Mouse (Mus musculus) stomach, embryonic 14.5 days (tissue): ENCODE data around the gene Il20. TPM values are rescaled to one million over a fixed set of nuclear protein-coding genes. Genes with fewer than 3 reads are reported as not detected.

Experiments used
- ATAC-seq: fragments of 200-750 bp; cut with Nextera tagmentation; 2 replicates; pipeline ENCODE4 v1.8.0; 2017; ENCODE audit warnings: low read depth, moderate TSS enrichment; ENCODE audit not compliant: insufficient number of reproducible peaks, insufficient read depth, low FRiP score
- H3K27ac ChIP-seq: fragments of 300-500 bp; sonication (generic); 2 replicates; pipeline ENCODE4 v1.5.1; 2014; ENCODE audit warnings: mild to moderate bottlenecking, low read length, moderate library complexity, mixed read lengths
- H3K27me3 ChIP-seq: fragments of 300-500 bp; sonication (generic); 2 replicates; pipeline ENCODE4 v1.6.1; 2014; ENCODE audit warnings: low read length, control low read depth, mixed read lengths; ENCODE audit not compliant: control insufficient read depth, insufficient read depth
- H3K36me3 ChIP-seq: fragments of 300-500 bp; sonication (generic); 2 replicates; pipeline ENCODE4 v1.6.1; 2014; ENCODE audit warnings: mild to moderate bottlenecking, control low read depth, low read length, moderate library complexity, mixed read lengths; ENCODE audit not compliant: control insufficient read depth, insufficient read depth
- H3K4me1 ChIP-seq: fragments of 300-500 bp; sonication (generic); 2 replicates; pipeline ENCODE4 v1.6.1; 2014; ENCODE audit warnings: low read length, control low read depth, mixed read lengths; ENCODE audit not compliant: control insufficient read depth, insufficient read depth
- H3K4me2 ChIP-seq: fragments of 300-500 bp; sonication (generic); replicated peaks from 2 replicates; pipeline ENCODE4 v1.6.1; 2014; ENCODE audit warnings: low read depth, low read length, control low read depth
- H3K4me3 ChIP-seq: fragments of 300-500 bp; sonication (generic); 2 replicates; pipeline ENCODE4 v1.5.1; 2014; ENCODE audit warnings: low read depth, low read length, control low read depth
- H3K9ac ChIP-seq: fragments of 300-500 bp; sonication (generic); replicated peaks from 2 replicates; pipeline ENCODE4 v1.6.1; 2014; ENCODE audit warnings: low read depth, mild to moderate bottlenecking, control low read depth, low read length, moderate library complexity, mixed read lengths
- H3K9me3 ChIP-seq: fragments of 300-500 bp; sonication (generic); 2 replicates; pipeline ENCODE4 v1.6.1; 2016; ENCODE audit warnings: low read depth, low read length, control low read depth; ENCODE audit not compliant: control insufficient read depth
- WGBS: fragments of 180-500 bp; shearing (Covaris S2); extraction: QIAGEN DNeasy Blood & Tissue Kit; methylation state at CpG from one replicate; pipeline ENCODE4 v1.1.7; 2014; 5-methylcytosine and 5-hydroxymethylcytosine counted together
- polyA plus RNA-seq: library from polyadenylated mRNA; unstranded; fragments of >200 nt; fragmentation: Nextera tagmentation; extraction: Ambion mirVana; gene quantifications from 2 replicates; pipeline ENCODE4 v1.2.1, GENCODE M21; 2014

Il20 gene
- polyA plus RNA-seq, 1 experiment from 2014 or later = not detected

DNA sequence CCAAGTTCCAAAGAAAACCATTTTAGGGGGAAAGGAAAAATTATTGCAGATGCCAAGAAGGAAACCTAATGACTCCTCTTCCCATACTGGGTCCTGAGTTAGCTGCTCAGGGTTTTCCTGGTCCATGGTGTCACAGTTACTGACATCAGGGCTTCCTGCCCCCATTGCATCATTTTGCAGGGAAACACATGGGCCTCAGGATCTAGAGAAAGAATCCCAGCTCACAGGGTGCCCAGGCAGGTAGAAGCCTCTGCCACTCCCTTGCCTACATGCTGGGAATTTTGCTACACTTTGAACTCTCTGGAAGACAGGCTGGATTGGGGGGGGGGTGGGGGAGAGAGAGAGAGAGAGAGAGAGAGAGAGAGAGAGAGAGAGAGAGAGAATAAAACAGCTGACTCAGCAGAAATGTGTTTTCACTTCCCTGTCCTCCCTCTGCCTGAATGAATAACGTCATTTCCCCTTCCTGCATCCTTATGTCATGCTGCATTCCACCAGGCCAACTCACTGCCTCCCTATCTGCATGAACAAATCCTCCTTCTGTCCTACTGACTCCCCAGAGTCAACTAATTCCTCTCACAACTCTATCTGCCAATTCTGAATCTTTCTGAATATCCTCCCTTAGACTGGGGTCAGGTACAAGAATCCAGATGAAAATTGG, 7.2 kb upstream of the Il20 start:
- Histone ChIP-seq H3K4me3 (no peak overlapping the region), H3K27me3 (no peaks in the 10 kb centered on the region), H3K27ac (no peak overlapping the region), H3K9ac (no peak overlapping the region), H3K4me2 (no peak overlapping the region), H3K9me3 (no peaks in the 10 kb centered on the region), H3K4me1 (no peaks in the 10 kb centered on the region), H3K36me3 (no peaks in the 10 kb centered on the region)
- 15% methylated on average over 1 of the region's 1 CpGs for WGBS
- ATAC-seq = no peak

DNA sequence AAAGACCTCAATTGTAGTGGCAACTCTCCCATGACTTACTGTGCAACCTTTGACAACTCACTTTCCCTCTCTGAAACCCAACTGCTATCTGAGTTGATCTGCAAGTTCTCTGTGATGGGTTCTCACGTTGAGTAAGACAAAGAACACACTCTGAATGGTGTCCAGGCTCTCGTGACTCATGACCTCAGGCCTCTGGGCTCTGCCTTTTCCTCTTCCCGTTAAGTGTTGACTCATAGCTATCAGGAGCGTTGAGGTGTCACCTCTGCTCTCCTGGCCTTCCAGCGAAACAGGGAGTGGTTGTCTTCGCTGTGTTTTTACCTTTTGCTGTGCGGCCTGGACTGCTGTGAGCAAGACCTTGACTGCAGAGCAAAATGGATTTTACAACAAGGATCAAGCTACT, 8.7 kb downstream of the Il20 start:
- Histone ChIP-seq H3K27me3 (no peaks in the 10 kb centered on the region), H3K4me2 (no peak overlapping the region), H3K4me3 (no peak overlapping the region), H3K9ac (no peak overlapping the region), H3K27ac (no peak overlapping the region), H3K4me1 (no peaks in the 10 kb centered on the region), H3K9me3 (no peaks in the 10 kb centered on the region), H3K36me3 (no peaks in the 10 kb centered on the region)
- no peak for ATAC-seq
- WGBS = 77% methylated on average over 7 of the region's 7 CpGs

DNA sequence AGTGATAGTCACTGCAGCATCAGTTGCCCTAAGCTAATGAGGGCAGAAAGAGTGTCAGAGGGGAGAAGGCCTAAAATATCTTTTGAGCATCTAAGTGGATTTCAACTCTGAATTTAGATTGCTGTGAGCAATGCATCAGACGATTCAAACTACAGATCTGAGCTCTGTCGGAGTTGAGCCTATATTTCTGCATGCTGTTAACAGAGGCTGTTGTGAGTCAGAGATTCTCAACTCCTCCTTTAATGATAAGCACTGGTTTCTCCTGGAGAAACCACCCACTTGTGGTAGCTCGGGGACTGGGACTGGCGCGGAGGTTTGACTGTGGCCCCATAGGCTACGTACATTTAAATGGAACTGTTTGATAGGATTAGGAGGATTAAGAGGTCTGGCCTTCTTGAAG, 16.8 kb downstream of the Il20 start:
- H3K9me3 ChIP-seq = no peaks in the 10 kb centered on the region
- H3K27me3 ChIP-seq = no peaks in the 10 kb centered on the region
- no peak overlapping the region for H3K27ac ChIP-seq
- no peak overlapping the region for H3K9ac ChIP-seq
- H3K4me2 ChIP-seq = no peak overlapping the region
- H3K36me3 ChIP-seq = no peaks in the 10 kb centered on the region
- WGBS = 62% methylated on average over 6 of the region's 6 CpGs
- ATAC-seq = no peak
- H3K4me1 ChIP-seq = no peaks in the 10 kb centered on the region
- no peak overlapping the region for H3K4me3 ChIP-seq

DNA sequence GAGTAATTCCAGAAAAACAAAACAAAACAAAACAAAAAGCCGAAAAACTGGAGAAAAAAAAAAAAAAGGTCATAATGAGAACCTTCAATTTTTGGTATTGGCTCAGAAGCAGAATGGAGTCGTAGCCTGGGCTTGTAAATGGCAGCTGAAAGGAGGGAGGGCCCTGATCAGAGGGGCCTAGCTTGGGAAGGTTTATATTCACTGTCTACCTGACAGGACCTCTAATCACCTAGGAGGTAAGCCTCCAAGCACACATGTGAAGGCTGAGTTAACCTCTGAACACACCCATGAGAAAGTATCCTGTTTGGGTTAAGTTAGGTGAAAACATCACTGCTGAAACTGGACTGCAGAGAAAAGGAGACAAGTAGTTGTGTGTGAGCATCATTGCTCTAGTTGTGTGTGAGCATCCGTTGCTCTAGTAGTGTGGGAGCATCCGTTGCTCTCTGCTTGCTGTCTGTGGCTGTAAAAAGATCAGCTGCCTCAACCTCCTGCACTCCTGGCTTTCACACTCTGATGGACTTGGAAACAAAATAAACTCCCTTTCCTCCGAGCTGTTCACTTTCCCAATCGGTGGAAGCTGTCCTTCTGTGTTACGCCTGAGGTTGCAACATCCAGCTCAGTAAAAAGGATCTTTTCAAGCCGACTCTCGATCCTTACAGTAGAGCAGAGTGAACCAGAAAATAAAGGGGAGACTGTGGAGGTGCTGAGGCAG, 17.8 kb downstream of the Il20 start:
- no peak overlapping the region for H3K27ac ChIP-seq
- H3K4me3 ChIP-seq = no peak overlapping the region
- H3K27me3 ChIP-seq = no peaks in the 10 kb centered on the region
- no peaks in the 10 kb centered on the region for H3K9me3 ChIP-seq
- no peak for ATAC-seq
- no peaks in the 10 kb centered on the region for H3K36me3 ChIP-seq
- 70% methylated on average over 9 of the region's 9 CpGs for WGBS
- H3K4me2 ChIP-seq = no peak overlapping the region
- H3K4me1 ChIP-seq = no peaks in the 10 kb centered on the region
- H3K9ac ChIP-seq = no peak overlapping the region

DNA sequence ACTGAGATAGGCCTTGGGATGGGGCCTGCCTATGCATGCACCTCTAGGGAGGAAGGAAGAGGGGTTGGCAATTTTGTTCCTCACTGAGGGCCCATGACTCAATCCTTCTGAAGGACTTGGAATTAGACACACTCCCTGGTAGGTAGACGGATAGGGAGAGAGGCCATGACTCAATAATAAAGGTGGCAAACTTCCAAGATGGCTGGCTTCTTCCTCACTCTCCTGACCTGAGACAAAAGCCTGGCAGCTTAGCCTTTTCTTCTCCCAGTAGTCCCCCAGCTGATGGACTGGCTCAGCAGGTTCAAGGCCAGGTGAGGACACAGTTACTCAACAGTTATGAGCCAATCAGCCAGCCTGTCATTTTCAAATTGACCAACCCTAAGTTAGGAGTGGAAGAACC, 18.8 kb downstream of the Il20 start:
- ATAC-seq = 0 out of 2 replicates have a peak, but pooled peaks have one; percentile 33

DNA sequence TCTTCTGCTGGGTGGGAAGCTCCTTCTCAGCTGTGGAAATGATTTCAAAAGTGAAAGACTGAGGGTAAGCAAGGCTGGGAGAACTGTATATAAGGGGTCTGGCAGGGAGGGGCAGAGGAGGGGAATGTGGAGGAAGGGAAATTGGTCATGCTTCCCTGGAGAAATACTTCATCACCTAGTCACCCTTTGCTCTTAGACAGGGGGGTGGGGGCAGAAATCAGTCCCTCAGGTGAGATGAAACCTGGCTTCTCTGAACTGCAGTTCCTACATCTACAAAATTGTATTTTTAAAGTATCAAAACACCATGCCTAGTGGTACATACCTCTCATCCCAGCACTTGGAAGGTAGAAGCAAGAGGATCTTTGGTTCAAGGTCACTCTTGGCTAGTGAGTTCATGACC, 23.9 kb downstream of the Il20 start, which contains the start of gene Il24:
Il24 (minus strand) TSS at position 101 of the 400 bp plus-strand sequence.
- Histone ChIP-seq H3K27ac (no peak within 1 kb of the TSS), H3K9me3 (no peaks in the 10 kb centered on the region), H3K36me3 (no peaks in the 10 kb centered on the region), H3K4me1 (no peaks in the 10 kb centered on the region), H3K4me2 (no peak within 1 kb of the TSS), H3K4me3 (no peak within 1 kb of the TSS), H3K27me3 (no peaks in the 10 kb centered on the region), H3K9ac (no peak within 1 kb of the TSS)
- ATAC-seq = no peak

More for the DNA sequence above, 18.8 kb downstream of the Il20 start:
- H3K9ac ChIP-seq = no peak overlapping the region
- H3K4me1 ChIP-seq = no peaks in the 10 kb centered on the region
- H3K4me2 ChIP-seq = no peak overlapping the region
- H3K27ac ChIP-seq = no peak overlapping the region
- H3K9me3 ChIP-seq = no peaks in the 10 kb centered on the region
- H3K4me3 ChIP-seq = no peak overlapping the region
- H3K27me3 ChIP-seq = no peaks in the 10 kb centered on the region
- WGBS = 88% methylated on average over 1 of the region's 1 CpGs
- no peaks in the 10 kb centered on the region for H3K36me3 ChIP-seq

DNA sequence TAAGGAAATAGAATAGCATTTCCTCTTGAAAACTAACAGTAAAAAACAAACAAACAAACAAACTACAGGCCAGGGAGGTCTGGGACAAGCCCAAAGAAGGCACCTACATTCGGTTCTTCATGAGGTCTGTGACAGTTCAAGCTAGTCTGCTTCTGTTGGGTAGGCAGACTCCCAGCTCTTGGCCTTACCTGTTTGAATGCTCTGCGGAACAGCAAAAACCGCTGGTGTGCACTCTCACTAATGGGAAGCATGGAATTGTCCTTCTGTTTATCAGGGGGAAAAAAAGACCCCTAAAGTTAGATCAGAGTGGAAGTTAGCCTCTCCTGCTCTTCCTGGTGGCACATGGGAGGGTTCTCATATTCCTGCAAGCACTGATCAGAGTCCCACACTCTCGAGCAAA, 28.1 kb downstream of the Il20 start:
- whole genome bisulfite sequencing = 88% methylated on average over 4 of the region's 4 CpGs

DNA sequence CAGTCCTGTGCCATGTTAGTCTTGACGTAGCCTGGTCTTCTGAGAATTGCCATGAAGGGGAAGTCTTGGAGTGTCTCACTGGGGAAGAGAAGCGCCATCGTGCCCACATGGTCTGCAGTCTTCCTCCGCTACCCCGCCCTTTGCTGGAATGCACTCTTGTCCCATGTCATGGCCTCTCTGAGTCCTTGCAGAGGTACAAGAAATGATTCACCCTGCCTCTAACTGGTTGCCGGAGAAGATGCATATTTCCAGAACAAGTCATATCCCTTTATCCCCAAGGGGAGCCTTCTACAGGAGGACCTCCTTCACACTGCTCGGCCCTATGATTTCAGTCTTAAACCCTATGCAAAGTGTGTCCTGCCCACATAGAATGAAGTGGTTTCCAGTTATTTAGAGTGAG, 31.3 kb downstream of the Il20 start:
- Histone ChIP-seq H3K9me3 (no peaks in the 10 kb centered on the region), H3K36me3 (no peaks in the 10 kb centered on the region), H3K4me2 (no peak overlapping the region), H3K4me3 (no peak overlapping the region), H3K27ac (no peak overlapping the region), H3K4me1 (0 out of 2 replicates have a peak, but pooled peaks cover 4% of the 10 kb centered on the region), H3K9ac (no peak overlapping the region), H3K27me3 (no peaks in the 10 kb centered on the region)
- 86% methylated on average over 7 of the region's 7 CpGs for WGBS
- no peak for ATAC-seq

More for the DNA sequence above, 28.1 kb downstream of the Il20 start:
- Histone ChIP-seq H3K9ac (no peak overlapping the region), H3K4me2 (no peak overlapping the region), H3K27ac (no peak overlapping the region), H3K4me1 (0 out of 2 replicates have a peak, but pooled peaks cover 3% of the 10 kb centered on the region), H3K27me3 (no peaks in the 10 kb centered on the region), H3K9me3 (no peaks in the 10 kb centered on the region), H3K4me3 (no peak overlapping the region), H3K36me3 (no peaks in the 10 kb centered on the region)
- ATAC-seq = no peak
